In the genomic region with DNA sequence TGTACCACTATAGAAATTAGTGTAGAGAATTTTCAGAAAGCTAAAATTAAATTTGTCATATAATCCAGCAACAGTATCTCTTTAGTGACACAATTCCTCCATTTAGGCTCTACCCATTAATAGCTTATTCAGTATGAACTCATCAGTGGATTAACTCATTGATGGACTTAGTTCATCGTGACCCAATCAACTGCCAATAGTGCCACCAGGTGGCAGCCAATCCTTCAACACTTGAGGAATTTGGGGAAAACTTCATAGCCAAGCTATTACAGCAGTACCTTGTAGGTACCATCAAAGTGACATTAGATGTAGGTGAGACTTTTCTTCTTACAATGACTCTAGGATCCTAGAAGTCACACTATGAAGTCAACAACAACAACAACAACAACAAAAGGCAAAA, we compare ENCODE assay signal across 17 mouse cellular contexts.
DNase-seq lines count a peak whose midpoint lies in the region; ATAC-seq and TF ChIP-seq lines count a peak whose summit lies in the region.
"Had no signal": no experiment of that assay in that cellular context is flagged by ENCODE, and none has a peak within 500 bp of the region (broad histone marks: within the 10 kb centered on the region; RNA-seq: fewer than 3 reads in every experiment).

No protein-coding gene starts in this region.

- H3K4me3 ChIP-seq in forebrain, embryonic 14.5 days (ENCODE audit: low read depth, low read length): no peak overlapping the region
- no peak overlapping the region for H3K4me3 ChIP-seq in forebrain, embryonic 10.5 days
- no peak overlapping the region for H3K4me3 ChIP-seq in stomach, postnatal 0 days (ENCODE audit: low read depth, low read length)
- H3K4me3 ChIP-seq: embryonic facial prominence, embryonic 13.5 days; heart, embryonic 15.5 days; hindbrain, embryonic 15.5 days; limb, embryonic 13.5 days; liver, embryonic 15.5 days had no signal

- H3K27ac ChIP-seq in forebrain, embryonic 14.5 days (ENCODE audit: low read depth, low read length): no peak overlapping the region
- H3K27ac ChIP-seq in forebrain, embryonic 10.5 days: no peak overlapping the region
- H3K27ac ChIP-seq in stomach, postnatal 0 days (replicated peaks): no peak overlapping the region
- H3K27ac ChIP-seq: embryonic facial prominence, embryonic 13.5 days; heart, embryonic 15.5 days; hindbrain, embryonic 15.5 days; limb, embryonic 13.5 days; liver, embryonic 15.5 days had no signal

- no peaks in the 10 kb centered on the region for H3K9me3 ChIP-seq in forebrain, embryonic 14.5 days (replicated peaks; ENCODE audit: control insufficient read depth, low read length)
- H3K9me3 ChIP-seq in forebrain, embryonic 10.5 days: no peaks in the 10 kb centered on the region
- no peaks in the 10 kb centered on the region for H3K9me3 ChIP-seq in stomach, postnatal 0 days (ENCODE audit: control insufficient read depth, low read length)
- H3K9me3 ChIP-seq: embryonic facial prominence, embryonic 13.5 days; heart, embryonic 15.5 days; hindbrain, embryonic 15.5 days; limb, embryonic 13.5 days; liver, embryonic 15.5 days had no signal

- no peaks in the 10 kb centered on the region for H3K27me3 ChIP-seq in forebrain, embryonic 14.5 days (replicated peaks; ENCODE audit: control insufficient read depth, insufficient read depth, low read length)
- no peaks in the 10 kb centered on the region for H3K27me3 ChIP-seq in forebrain, embryonic 10.5 days (ENCODE audit: poor library complexity, severe bottlenecking)
- H3K27me3 ChIP-seq in stomach, postnatal 0 days (ENCODE audit: control insufficient read depth, insufficient read depth, low read length): no peaks in the 10 kb centered on the region
- H3K27me3 ChIP-seq: embryonic facial prominence, embryonic 13.5 days; heart, embryonic 15.5 days; hindbrain, embryonic 15.5 days; limb, embryonic 13.5 days; liver, embryonic 15.5 days had no signal

- DNase-seq in forebrain, embryonic 14.5 days (ENCODE audit: low spot score): peak; percentile 16
- DNase-seq in forebrain, embryonic 10.5 days (ENCODE audit: extremely low spot score, low spot score): no peak
- DNase-seq in layer of hippocampus, adult 11-12 months (ENCODE audit: low spot score): peak; percentile 27
- no peak for DNase-seq in layer of hippocampus, postnatal 36 days
- DNase-seq in right cerebral cortex, adult 2 months (ENCODE audit: low spot score in 2 of 2): peak; percentile 10 to 14
- DNase-seq in right cerebral cortex, postnatal 4 days: no peak
- no peak for DNase-seq in stomach, postnatal 0 days (ENCODE audit: low spot score)
- DNase-seq in kidney, adult 18-20 months: no peak
- DNase-seq: adrenal gland, postnatal 25 days; cerebellum, postnatal 36 days; lung, postnatal 14 days had no signal

- TF ChIP-seq CTCF in stomach, postnatal 0 days (IDR thresholded peaks at IDR 0.05; ENCODE audit: low read depth): peak; percentile 37

- no peak for TF ChIP-seq EP300 in stomach, postnatal 0 days (optimal IDR thresholded peaks at IDR 0.05)

- H3K4me1 ChIP-seq in forebrain, embryonic 14.5 days (ENCODE audit: control insufficient read depth, insufficient read depth, low read length): no peaks in the 10 kb centered on the region
- peaks cover 3% of the 10 kb centered on the region; the same call in 1 of the 2 replicates for H3K4me1 ChIP-seq in forebrain, embryonic 10.5 days
- no peaks in the 10 kb centered on the region for H3K4me1 ChIP-seq in stomach, postnatal 0 days (replicated peaks; ENCODE audit: control insufficient read depth, insufficient read depth)
- H3K4me1 ChIP-seq: embryonic facial prominence, embryonic 13.5 days; hindbrain, embryonic 15.5 days; limb, embryonic 13.5 days; liver, embryonic 15.5 days had no signal

- no peaks in the 10 kb centered on the region for H3K36me3 ChIP-seq in forebrain, embryonic 14.5 days (ENCODE audit: control insufficient read depth, insufficient read depth, low read length)
- no peaks in the 10 kb centered on the region for H3K36me3 ChIP-seq in forebrain, embryonic 10.5 days (replicated peaks)
- no peaks in the 10 kb centered on the region for H3K36me3 ChIP-seq in stomach, postnatal 0 days (ENCODE audit: control insufficient read depth, insufficient read depth, low read length)
- H3K36me3 ChIP-seq: embryonic facial prominence, embryonic 13.5 days; heart, embryonic 15.5 days; hindbrain, embryonic 15.5 days; limb, embryonic 13.5 days; liver, embryonic 15.5 days had no signal

- WGBS in forebrain, embryonic 14.5 days: 35% methylated on average over 1 of the region's 1 CpGs
- 37% methylated on average over 1 of the region's 1 CpGs for WGBS in forebrain, embryonic 10.5 days
- WGBS in stomach, postnatal 0 days: 23% methylated on average over 1 of the region's 1 CpGs

- no peak for ATAC-seq in forebrain, embryonic 14.5 days
- no peak for ATAC-seq in stomach, postnatal 0 days (ENCODE audit: low FRiP score, low TSS enrichment)

- no peak overlapping the region for H3K9ac ChIP-seq in forebrain, embryonic 14.5 days (ENCODE audit: low read length)
- no peak overlapping the region for H3K9ac ChIP-seq in stomach, postnatal 0 days (ENCODE audit: low read length)
- H3K9ac ChIP-seq: embryonic facial prominence, embryonic 13.5 days; heart, embryonic 15.5 days; hindbrain, embryonic 15.5 days; limb, embryonic 13.5 days; liver, embryonic 15.5 days had no signal

- no peak overlapping the region for H3K4me2 ChIP-seq in forebrain, embryonic 14.5 days (ENCODE audit: low read length)
- H3K4me2 ChIP-seq in stomach, postnatal 0 days (replicated peaks; ENCODE audit: low read depth): no peak overlapping the region
- H3K4me2 ChIP-seq: embryonic facial prominence, embryonic 13.5 days; heart, embryonic 15.5 days; hindbrain, embryonic 15.5 days; limb, embryonic 13.5 days; liver, embryonic 15.5 days; midbrain, embryonic 11.5 days had no signal

Comparison
In these comparisons a context has a peak if more than half of its experiments do, and no peak if none do; other contexts are left out.
1. DNase-seq: peak in forebrain, embryonic 14.5 days (single experiment), layer of hippocampus, adult 11-12 months (single experiment) and right cerebral cortex, adult 2 months (2 of 2); none in forebrain, embryonic 10.5 days (single experiment), layer of hippocampus, postnatal 36 days (0 of 2), right cerebral cortex, postnatal 4 days (single experiment), stomach, postnatal 0 days (single experiment) and kidney, adult 18-20 months (single experiment).